Mouse (Mus musculus) testis, adult 2 months (tissue): ENCODE data around the gene Uvrag.

ENCODE experiments used
- CTCF ChIP-seq: fragments of 200-500 bp; IDR thresholded peaks from 2 replicates; pipeline ENCODE4 v1.5.1; 2012; ENCODE audit warnings: low read depth, mild to moderate bottlenecking, inconsistent platforms, low read length, moderate library complexity; ENCODE audit not compliant: control insufficient read depth, insufficient read depth, insufficient replicate concordance
- POLR2A ChIP-seq: fragments of 200-500 bp; IDR thresholded peaks from 2 replicates; pipeline ENCODE4 v1.6.1; 2012; ENCODE audit warnings: low read depth, mild to moderate bottlenecking, inconsistent platforms, low read length, moderate library complexity; ENCODE audit not compliant: control insufficient read depth

DNA sequence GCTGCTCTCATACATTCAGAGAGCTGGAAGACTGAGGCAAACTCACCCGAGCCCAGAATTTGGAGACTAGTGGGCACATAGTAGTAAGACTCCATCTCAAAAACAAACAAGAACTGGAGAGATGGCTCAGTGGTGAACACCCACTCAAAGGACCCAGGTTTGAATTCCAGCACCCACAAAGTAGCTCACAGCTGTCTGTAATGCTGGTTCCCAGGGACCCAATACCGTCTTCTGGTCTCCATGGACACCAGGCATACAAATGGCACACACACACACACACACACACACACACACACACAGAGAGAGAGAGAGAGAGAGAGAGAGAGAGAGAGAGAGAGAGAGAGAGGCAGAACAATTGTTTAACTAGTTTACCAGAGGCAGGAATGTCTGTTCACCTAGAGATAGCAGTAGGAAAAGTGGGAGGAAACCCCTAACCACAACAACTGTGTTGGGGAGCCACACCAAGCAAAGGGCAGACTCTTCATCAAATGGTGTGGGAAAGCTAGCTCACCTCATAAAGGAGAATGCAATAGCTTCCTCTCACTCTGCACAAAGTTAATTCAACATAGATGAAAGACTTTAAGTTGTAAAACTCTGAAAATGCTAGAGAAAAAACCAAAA, 123.6 kb downstream of the Uvrag start:
- no peak for TF ChIP-seq POLR2A
- no peak for TF ChIP-seq CTCF
